Mouse (Mus musculus) embryonic facial prominence, embryonic 10.5 days (tissue): ENCODE measurements at regions not wholly inside any gene's neighbourhood (a gene's known extent, or its start where the extent isn't known, plus 50 kb on each side); places are given as distances from the start of the nearest gene placed in this dataset.
"Not testable (repeated sequence)": the region's sequence is repeated elsewhere in the genome, so short reads cannot be mapped to it uniquely, and the experiment has no call there.

Experiments
- DNase-seq: peaks from one replicate; pipeline ENCODE4 v3.0.0-alpha.2; 2017; ENCODE audit warnings: low spot score
- H3K27ac ChIP-seq: fragments of 300-500 bp; sonication (generic); replicated peaks from 2 replicates; pipeline ENCODE4 v1.5.1; 2016; ENCODE audit warnings: mild to moderate bottlenecking
- H3K27me3 ChIP-seq: fragments of 300-500 bp; sonication (generic); replicated peaks from 2 replicates; pipeline ENCODE4 v1.6.1; 2016; ENCODE audit warnings: low read depth, mild to moderate bottlenecking; ENCODE audit not compliant: poor library complexity, severe bottlenecking
- H3K36me3 ChIP-seq: fragments of 300-500 bp; sonication (generic); replicated peaks from 2 replicates; pipeline ENCODE4 v1.6.1; 2016; ENCODE audit warnings: mild to moderate bottlenecking, moderate library complexity
- H3K4me1 ChIP-seq: fragments of 300-500 bp; sonication (generic); 2 replicates; pipeline ENCODE4 v1.6.1; 2016
- H3K4me3 ChIP-seq: fragments of 300-500 bp; sonication (generic); 2 replicates; pipeline ENCODE4 v1.5.1; 2016; ENCODE audit warnings: mild to moderate bottlenecking, moderate library complexity
- H3K9me3 ChIP-seq: fragments of 300-500 bp; sonication (generic); 2 replicates; pipeline ENCODE4 v1.6.1; 2016; ENCODE audit warnings: mild to moderate bottlenecking
- WGBS: fragments of 180-500 bp; shearing (Covaris S2); methylation state at CpG from one replicate; pipeline ENCODE4 v1.1.7; 2016; 5-methylcytosine and 5-hydroxymethylcytosine counted together

GRCm38 (mm10) chr13:19300320-19301011 lies 95.1 kb downstream of the Stard3nl start:
- not testable (repeated sequence) for H3K27ac ChIP-seq, H3K27me3 ChIP-seq, H3K4me3 ChIP-seq, H3K36me3 ChIP-seq, H3K9me3 ChIP-seq, DNase-seq, H3K4me1 ChIP-seq
- 89% methylated on average over 9 of the region's 9 CpGs for WGBS

DNA sequence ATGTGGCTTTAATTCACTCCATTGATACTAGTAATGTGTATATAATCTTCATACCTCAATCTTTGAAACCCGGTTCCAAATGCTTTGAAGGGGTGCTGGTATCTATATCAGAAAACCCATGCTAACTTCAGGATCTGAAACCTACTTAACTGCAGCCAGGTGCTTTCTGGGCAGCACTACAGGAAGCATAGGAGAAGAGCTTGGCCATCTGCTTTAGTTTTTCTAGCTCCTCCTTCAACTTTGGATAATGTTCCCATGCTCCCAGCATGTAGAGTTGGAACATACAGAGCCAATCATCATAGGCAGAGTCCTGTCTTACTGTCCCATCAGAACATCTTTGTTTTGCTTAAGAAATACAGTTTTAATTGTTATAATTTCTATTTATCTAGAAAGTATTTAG lies 99.3 kb downstream of the Stard3nl start:
- Histone ChIP-seq H3K4me1 (no peaks in the 10 kb centered on the region), H3K4me3 (no peak overlapping the region), H3K9me3 (no peaks in the 10 kb centered on the region), H3K27me3 (no peaks in the 10 kb centered on the region), H3K27ac (no peak overlapping the region), H3K36me3 (no peaks in the 10 kb centered on the region)
- DNase-seq, result no peak
- 81% methylated on average over 1 of the region's 1 CpGs for WGBS

GRCm38 (mm10) chr13:19293041-19293440 lies 102.6 kb downstream of the Stard3nl start:
- Histone ChIP-seq H3K36me3 (no peaks in the 10 kb centered on the region), H3K9me3 (no peaks in the 10 kb centered on the region), H3K27me3 (no peaks in the 10 kb centered on the region), H3K4me3 (no peak overlapping the region), H3K4me1 (no peaks in the 10 kb centered on the region), H3K27ac (no peak overlapping the region)
- DNase-seq, result no peak
- WGBS, result 58% methylated on average over 2 of the region's 2 CpGs

- no peaks in the 10 kb centered on the region for H3K4me1 ChIP-seq
- 86% methylated on average over 1 of the region's 1 CpGs for WGBS
- no peaks in the 10 kb centered on the region for H3K9me3 ChIP-seq
- DNase-seq, result no peak
- H3K36me3 ChIP-seq, result no peaks in the 10 kb centered on the region
- no peak overlapping the region for H3K27ac ChIP-seq
- H3K27me3 ChIP-seq, result no peaks in the 10 kb centered on the region
- no peak overlapping the region for H3K4me3 ChIP-seq
Measured at GRCm38 (mm10) chr13:19283161-19283560, 112.4 kb downstream of the Stard3nl start.

DNA sequence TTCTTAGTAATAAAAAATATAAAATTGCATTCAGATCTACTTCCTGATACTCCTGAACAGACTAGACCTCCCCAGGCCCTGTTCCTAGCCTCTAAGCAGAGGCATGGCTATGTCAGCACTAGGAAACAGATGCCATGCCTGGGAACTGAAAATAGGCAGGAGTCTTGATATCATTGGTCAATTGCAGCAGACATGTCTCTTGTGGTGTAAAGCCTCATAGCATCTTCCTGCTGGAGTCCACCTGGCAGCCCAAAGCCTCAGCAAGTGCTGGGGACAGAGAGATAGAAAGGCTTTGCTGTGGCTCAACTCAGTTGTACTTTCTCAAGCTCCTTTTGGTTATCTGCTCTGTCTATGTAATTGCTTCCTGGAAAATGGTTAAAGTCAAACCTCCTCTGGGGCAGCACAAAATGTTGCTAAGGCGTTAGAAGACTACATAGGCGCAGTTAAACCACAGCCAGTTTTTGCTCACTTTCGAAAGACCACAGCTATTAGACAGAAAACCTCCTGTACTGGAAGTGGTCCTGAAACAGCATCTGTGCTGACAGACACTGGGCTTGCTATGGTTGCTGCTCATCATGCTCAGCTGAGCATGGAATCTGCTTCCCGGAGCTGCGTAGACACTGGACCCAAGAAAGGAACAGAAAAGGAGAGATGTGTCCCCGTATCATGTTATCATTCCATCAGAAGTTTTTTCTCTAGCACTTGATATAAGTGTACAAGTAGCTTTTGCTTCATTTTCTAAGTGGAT lies 122.9 kb downstream of the Stard3nl start:
- 91% methylated on average over 6 of the region's 6 CpGs for WGBS
- not testable (repeated sequence) for DNase-seq

DNA sequence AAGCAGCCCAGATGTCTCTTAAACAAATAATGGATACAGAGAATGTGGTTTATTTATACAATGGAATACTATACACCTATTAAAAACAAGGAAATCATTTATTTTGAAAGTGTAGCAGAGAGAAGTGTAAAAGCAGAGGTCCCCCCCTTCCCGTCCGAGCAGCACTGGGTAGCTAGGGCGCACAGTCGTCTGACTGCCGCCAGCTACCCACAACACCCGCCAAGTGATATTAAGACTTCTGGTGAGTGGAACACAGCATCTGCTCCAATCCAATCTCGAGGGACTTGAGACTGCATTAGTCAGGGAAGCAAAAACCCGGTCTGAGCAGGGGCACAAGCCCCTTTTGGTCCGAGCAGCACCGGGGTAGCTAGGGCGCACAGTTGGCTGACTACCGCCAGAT lies 130.6 kb downstream of the Stard3nl start:
- not testable (repeated sequence) for H3K36me3 ChIP-seq, H3K9me3 ChIP-seq, H3K4me3 ChIP-seq, DNase-seq, H3K27ac ChIP-seq, H3K4me1 ChIP-seq, H3K27me3 ChIP-seq
- WGBS, result 87% methylated on average over 12 of the region's 12 CpGs

More for the DNA sequence above, 122.9 kb downstream of the Stard3nl start:
- not testable (repeated sequence) for H3K36me3 ChIP-seq, H3K4me3 ChIP-seq, H3K27me3 ChIP-seq, H3K9me3 ChIP-seq, H3K4me1 ChIP-seq, H3K27ac ChIP-seq

DNA sequence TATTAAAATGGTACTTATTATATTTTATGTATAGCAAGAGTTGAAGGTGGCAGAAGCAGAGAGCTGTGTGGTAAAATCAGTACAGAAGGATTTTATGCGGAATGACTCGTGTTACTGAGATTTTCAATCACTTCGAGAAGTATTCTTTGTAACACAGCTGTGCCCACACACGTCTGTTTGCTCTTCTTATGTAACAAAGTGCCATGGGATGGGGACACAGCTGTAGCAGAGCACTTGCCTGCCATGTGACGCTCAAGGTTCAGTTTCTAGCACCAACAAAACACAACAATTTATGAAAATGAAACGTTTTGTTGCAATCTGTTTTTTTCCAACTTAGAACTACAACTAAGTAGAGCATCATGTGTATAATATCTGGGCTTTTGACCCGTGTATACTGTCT lies 149.0 kb downstream of the Stard3nl start:
- H3K27me3 ChIP-seq, result not testable (repeated sequence)

GRCm38 (mm10) chr13:19242580-19242979 lies 153.0 kb downstream of the Stard3nl start:
- H3K4me3 ChIP-seq, H3K4me1 ChIP-seq, H3K27ac ChIP-seq, H3K27me3 ChIP-seq, H3K9me3 ChIP-seq, H3K36me3 ChIP-seq, DNase-seq: not testable (repeated sequence)
- WGBS, result 31% methylated on average over 4 of the region's 4 CpGs

More for the DNA sequence above, 149.0 kb downstream of the Stard3nl start:
- not testable (repeated sequence) for H3K27ac ChIP-seq, H3K9me3 ChIP-seq, H3K4me3 ChIP-seq, DNase-seq, H3K36me3 ChIP-seq, H3K4me1 ChIP-seq
- WGBS, result 79% methylated on average over 6 of the region's 7 CpGs

GRCm38 (mm10) chr13:19236340-19236739 lies 159.3 kb downstream of the Stard3nl start:
- Histone ChIP-seq H3K4me3 (no peak overlapping the region), H3K27me3 (no peaks in the 10 kb centered on the region), H3K4me1 (no peaks in the 10 kb centered on the region), H3K36me3 (no peaks in the 10 kb centered on the region), H3K9me3 (no peaks in the 10 kb centered on the region), H3K27ac (no peak overlapping the region)
- peak; percentile 38 for DNase-seq

DNA sequence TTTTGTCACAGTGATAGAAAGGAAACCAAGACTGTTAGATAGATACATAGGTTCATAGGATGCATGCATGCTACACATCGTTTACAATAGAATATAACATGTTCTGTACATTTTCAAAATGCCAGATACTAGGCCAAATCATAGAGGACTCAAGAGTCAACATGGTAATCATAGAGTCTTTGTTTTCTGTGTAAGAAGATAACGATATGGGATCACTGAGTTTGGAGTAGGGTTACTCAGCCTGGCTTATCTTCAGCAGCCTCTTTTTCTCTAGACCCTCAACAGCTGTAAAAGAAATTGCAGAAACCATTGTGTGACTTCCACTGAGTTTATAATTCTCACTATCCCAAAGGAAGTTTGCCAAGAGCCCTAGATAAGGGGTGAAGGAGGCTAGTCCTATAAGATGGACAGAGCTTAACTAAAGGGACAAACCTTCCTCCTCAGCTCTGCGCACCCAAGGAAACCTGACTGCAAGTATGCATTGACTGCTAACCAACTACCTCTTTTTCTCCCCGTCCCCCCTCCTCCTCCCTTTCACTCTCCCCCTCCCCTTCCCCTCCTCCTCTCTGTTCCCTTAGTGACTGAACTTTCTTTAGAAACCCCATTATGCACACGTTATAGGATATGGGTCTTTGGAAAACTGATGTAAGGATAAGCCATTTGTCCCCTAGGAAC lies 160.8 kb downstream of the Stard3nl start:
- H3K4me3 ChIP-seq, result no peak overlapping the region
- no peaks in the 10 kb centered on the region for H3K36me3 ChIP-seq
- H3K4me1 ChIP-seq, result no peaks in the 10 kb centered on the region
- WGBS, result 75% methylated on average over 5 of the region's 5 CpGs
- H3K27ac ChIP-seq, result no peak overlapping the region
- DNase-seq, result no peak
- H3K27me3 ChIP-seq, result no peaks in the 10 kb centered on the region
- H3K9me3 ChIP-seq, result no peaks in the 10 kb centered on the region

- H3K4me1 ChIP-seq, H3K36me3 ChIP-seq, H3K27me3 ChIP-seq, H3K4me3 ChIP-seq, H3K9me3 ChIP-seq, H3K27ac ChIP-seq, DNase-seq: not testable (repeated sequence)
- WGBS, result 94% methylated on average over 1 of the region's 1 CpGs
Measured at GRCm38 (mm10) chr13:19220004-19220403, 175.6 kb downstream of the Stard3nl start.

- not testable (repeated sequence) for H3K4me1 ChIP-seq, H3K36me3 ChIP-seq, H3K4me3 ChIP-seq, H3K9me3 ChIP-seq, H3K27me3 ChIP-seq, DNase-seq, H3K27ac ChIP-seq
- 93% methylated on average over 3 of the region's 3 CpGs for WGBS
Measured at GRCm38 (mm10) chr13:19219383-19219991, 176.1 kb downstream of the Stard3nl start.
